Mouse (Mus musculus) intestine, embryonic 16.5 days (tissue): ENCODE data around the gene Slx1b. TPM values are rescaled to one million over a fixed set of nuclear protein-coding genes. Genes with fewer than 3 reads are reported as not detected.

Experiments
- ATAC-seq: fragments of 200-750 bp; cut with Nextera tagmentation; 2 replicates; pipeline ENCODE4 v1.8.0; 2017; ENCODE audit warnings: moderate TSS enrichment, moderate library complexity
- H3K27ac ChIP-seq: fragments of 300-500 bp; sonication (generic); 2 replicates; pipeline ENCODE4 v1.5.1; 2014; ENCODE audit warnings: mild to moderate bottlenecking, low read length
- H3K27me3 ChIP-seq: fragments of 300-500 bp; sonication (generic); replicated peaks from 2 replicates; pipeline ENCODE4 v1.6.1; 2014; ENCODE audit warnings: low read length, control low read depth, mixed read lengths; ENCODE audit not compliant: control insufficient read depth, insufficient read depth
- H3K36me3 ChIP-seq: fragments of 300-500 bp; sonication (generic); 2 replicates; pipeline ENCODE4 v1.6.1; 2014; ENCODE audit warnings: low read length, control low read depth; ENCODE audit not compliant: control insufficient read depth, insufficient read depth
- H3K4me1 ChIP-seq: fragments of 300-500 bp; sonication (generic); 2 replicates; pipeline ENCODE4 v1.6.1; 2014; ENCODE audit warnings: low read length, control low read depth, mixed read lengths; ENCODE audit not compliant: control insufficient read depth, insufficient read depth
- H3K4me2 ChIP-seq: fragments of 300-500 bp; sonication (generic); 2 replicates; pipeline ENCODE4 v1.6.1; 2014; ENCODE audit warnings: low read depth, low read length, control low read depth
- H3K4me3 ChIP-seq: fragments of 300-500 bp; sonication (generic); 2 replicates; pipeline ENCODE4 v1.5.1; 2014; ENCODE audit warnings: mild to moderate bottlenecking, low read length
- H3K9ac ChIP-seq: fragments of 300-500 bp; sonication (generic); 2 replicates; pipeline ENCODE4 v1.6.1; 2014; ENCODE audit warnings: low read depth, low read length
- H3K9me3 ChIP-seq: fragments of 300-500 bp; sonication (generic); 2 replicates; pipeline ENCODE4 v1.6.1; 2016; ENCODE audit warnings: low read length, control low read depth; ENCODE audit not compliant: control insufficient read depth
- WGBS: fragments of 180-500 bp; shearing (Covaris S2); extraction: QIAGEN DNeasy Blood & Tissue Kit; methylation state at CpG from one replicate; pipeline ENCODE4 v1.1.7; 2014; 5-methylcytosine and 5-hydroxymethylcytosine counted together
- polyA plus RNA-seq: library from polyadenylated mRNA; unstranded; fragments of >200 nt; fragmentation: Nextera tagmentation; extraction: Ambion mirVana; gene quantifications from 2 replicates; pipeline ENCODE4 v1.2.1, GENCODE M21; 2015

Gene Slx1b
- polyA plus RNA-seq, 1 experiment from 2014 or later, result 8.9 TPM

GRCm38 (mm10) chr7:126670152-126670551 is 25.4 kb downstream of the Slx1b start:
- Histone ChIP-seq H3K4me2 (no peak overlapping the region), H3K4me3 (no peak overlapping the region), H3K36me3 (peaks cover 8% of the 10 kb centered on the region; the same call in 1 of the 2 replicates), H3K27me3 (no peaks in the 10 kb centered on the region), H3K9me3 (no peaks in the 10 kb centered on the region), H3K27ac (no peak overlapping the region), H3K4me1 (peaks cover 16% of the 10 kb centered on the region), H3K9ac (no peak overlapping the region)
- WGBS, result 82% methylated on average over 3 of the region's 3 CpGs
- no peak for ATAC-seq

DNA sequence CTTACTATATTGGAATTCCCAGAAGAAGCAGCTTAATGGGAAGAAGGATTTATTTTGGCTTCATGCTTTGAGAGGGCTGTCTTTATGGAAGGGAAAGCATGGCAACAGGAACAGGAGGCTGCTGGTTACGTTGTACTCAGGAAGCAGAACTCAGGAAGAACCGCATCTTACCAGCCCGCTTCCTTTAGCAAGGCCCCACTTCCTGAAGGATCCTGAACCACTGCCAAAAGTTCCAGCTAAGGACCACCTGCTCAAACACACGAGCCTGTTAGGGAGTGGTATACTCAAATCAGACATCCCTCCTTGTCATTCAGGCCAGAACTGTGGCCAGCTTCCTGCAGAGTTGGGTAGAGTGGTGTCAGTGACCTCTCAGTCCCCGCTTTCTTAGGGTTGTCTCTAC is 27.1 kb downstream of the Slx1b start:
- Histone ChIP-seq H3K4me1 (peaks cover 30% of the 10 kb centered on the region), H3K9ac (no peak overlapping the region; the same call in 1 of the 2 replicates), H3K9me3 (no peaks in the 10 kb centered on the region), H3K36me3 (peaks cover 8% of the 10 kb centered on the region; the same call in 1 of the 2 replicates), H3K27me3 (no peaks in the 10 kb centered on the region), H3K4me3 (no peak overlapping the region), H3K27ac (peak overlapping the region; percentile 69), H3K4me2 (no peak overlapping the region)
- no peak for ATAC-seq
- WGBS, result 68% methylated on average over 5 of the region's 5 CpGs

GRCm38 (mm10) chr7:126667495-126668090 is 28.0 kb downstream of the Slx1b start:
- ATAC-seq, result peak; percentile 61
- Histone ChIP-seq H3K4me3 (no peak overlapping the region), H3K9ac (no peak overlapping the region), H3K27ac (peak overlapping the region; percentile 69), H3K4me2 (no peak overlapping the region), H3K27me3 (no peaks in the 10 kb centered on the region), H3K9me3 (no peaks in the 10 kb centered on the region), H3K36me3 (peaks cover 2% of the 10 kb centered on the region; the same call in 1 of the 2 replicates), H3K4me1 (peaks cover 33% of the 10 kb centered on the region)
- 72% methylated on average over 9 of the region's 9 CpGs for WGBS

GRCm38 (mm10) chr7:126665269-126665668 is 30.3 kb downstream of the Slx1b start:
- 88% methylated on average over 3 of the region's 3 CpGs for WGBS
- Histone ChIP-seq H3K4me3 (no peak overlapping the region), H3K27ac (peak overlapping the region; percentile 39), H3K4me1 (peaks cover 33% of the 10 kb centered on the region), H3K9ac (no peak overlapping the region), H3K4me2 (no peak overlapping the region), H3K9me3 (no peaks in the 10 kb centered on the region), H3K27me3 (no peaks in the 10 kb centered on the region), H3K36me3 (no peaks in the 10 kb centered on the region; the same call in 1 of the 2 replicates)
- peak; percentile 14; the same call in 1 of the 2 replicates for ATAC-seq

DNA sequence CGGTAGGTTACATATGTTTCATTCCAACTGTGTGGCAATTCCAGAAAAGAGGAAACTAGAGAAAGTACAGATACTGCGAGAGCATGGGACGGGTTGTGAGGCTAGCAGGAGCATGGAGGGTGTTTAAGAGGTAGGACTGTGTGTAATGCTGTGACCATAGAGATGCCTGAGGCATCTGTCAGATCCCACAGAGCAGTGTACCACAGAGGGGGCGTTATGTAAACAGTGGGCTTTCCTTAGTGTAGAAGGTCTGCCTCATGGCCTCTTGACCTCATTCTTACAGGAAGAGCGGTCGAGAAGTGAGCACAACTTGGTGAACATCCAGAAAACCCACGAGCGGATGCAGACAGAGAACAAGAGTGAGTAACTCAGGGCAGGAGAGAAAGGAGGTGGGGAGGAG is 31.9 kb downstream of the Slx1b start:
- no peaks in the 10 kb centered on the region for H3K27me3 ChIP-seq
- ATAC-seq, result peak; percentile 47
- no peaks in the 10 kb centered on the region for H3K9me3 ChIP-seq
- WGBS, result 57% methylated on average over 8 of the region's 8 CpGs
- no peak overlapping the region for H3K9ac ChIP-seq
- H3K4me3 ChIP-seq, result no peak overlapping the region
- peak overlapping the region; percentile 49; the same call in 1 of the 2 replicates for H3K27ac ChIP-seq
- H3K4me2 ChIP-seq, result no peak overlapping the region
- H3K36me3 ChIP-seq, result no peaks in the 10 kb centered on the region; the same call in 1 of the 2 replicates
- peaks cover 30% of the 10 kb centered on the region for H3K4me1 ChIP-seq

DNA sequence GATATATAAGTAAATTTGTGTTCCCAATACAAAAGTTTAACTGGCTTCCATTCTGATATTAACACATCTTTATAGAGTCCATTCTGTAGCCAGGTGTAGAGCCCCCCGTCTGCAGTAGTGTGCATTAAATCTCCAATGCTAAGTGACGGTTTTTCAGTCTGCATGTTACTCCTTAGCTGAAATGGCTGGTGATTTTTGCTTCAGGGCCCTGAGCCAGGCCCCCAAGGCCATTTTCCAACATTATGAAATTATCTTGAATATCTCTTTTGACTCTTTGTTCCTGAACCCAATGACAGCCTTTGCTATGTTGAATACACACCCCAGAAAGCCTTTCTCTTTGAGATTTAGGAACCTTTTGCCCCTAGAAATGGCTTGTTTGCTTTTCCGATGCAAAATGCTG is 35.8 kb downstream of the Slx1b start:
- Histone ChIP-seq H3K4me1 (peaks cover 15% of the 10 kb centered on the region; the same call in 1 of the 2 replicates), H3K9me3 (no peaks in the 10 kb centered on the region), H3K4me2 (no peak overlapping the region), H3K4me3 (no peak overlapping the region), H3K36me3 (no peaks in the 10 kb centered on the region; the same call in 1 of the 2 replicates), H3K27me3 (no peaks in the 10 kb centered on the region), H3K27ac (no peak overlapping the region), H3K9ac (no peak overlapping the region)
- no peak for ATAC-seq
- 89% methylated on average over 3 of the region's 3 CpGs for WGBS

- ATAC-seq, result peak; percentile 81
- no peak overlapping the region for H3K4me2 ChIP-seq
- WGBS, result 65% methylated on average over 1 of the region's 1 CpGs
- no peaks in the 10 kb centered on the region for H3K4me1 ChIP-seq
- no peaks in the 10 kb centered on the region for H3K9me3 ChIP-seq
- H3K4me3 ChIP-seq, result no peak overlapping the region
- H3K9ac ChIP-seq, result no peak overlapping the region
- no peak overlapping the region for H3K27ac ChIP-seq
- no peaks in the 10 kb centered on the region for H3K27me3 ChIP-seq
- H3K36me3 ChIP-seq, result no peaks in the 10 kb centered on the region
Observed at GRCm38 (mm10) chr7:126657522-126657921, 38.1 kb downstream of the Slx1b start.

DNA sequence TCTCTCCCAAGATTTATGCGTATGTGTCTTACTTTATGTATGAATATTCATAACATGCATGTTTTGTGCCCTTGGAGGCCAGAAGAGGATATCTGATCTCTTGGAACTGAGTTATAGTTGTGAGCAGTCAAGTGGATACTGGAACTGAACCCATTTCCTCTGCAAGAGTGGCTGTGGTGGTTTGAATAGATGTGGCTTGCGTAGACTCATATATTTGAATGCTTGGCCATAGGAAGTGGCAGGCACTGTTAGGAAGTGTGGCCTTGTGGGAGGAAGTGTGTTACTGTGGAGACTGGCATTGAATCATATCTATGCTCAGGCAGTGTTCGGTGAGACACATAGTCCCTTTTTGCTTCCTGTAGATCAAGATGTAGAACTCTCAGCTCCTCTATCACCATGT is 39.9 kb downstream of the Slx1b start:
- Histone ChIP-seq H3K27me3 (no peaks in the 10 kb centered on the region), H3K36me3 (no peaks in the 10 kb centered on the region), H3K4me2 (no peak overlapping the region), H3K9ac (no peak overlapping the region), H3K9me3 (no peaks in the 10 kb centered on the region), H3K4me1 (no peaks in the 10 kb centered on the region; the same call in 1 of the 2 replicates), H3K27ac (no peak overlapping the region), H3K4me3 (no peak overlapping the region)
- WGBS, result 87% methylated on average over 3 of the region's 3 CpGs
- ATAC-seq, result no peak

DNA sequence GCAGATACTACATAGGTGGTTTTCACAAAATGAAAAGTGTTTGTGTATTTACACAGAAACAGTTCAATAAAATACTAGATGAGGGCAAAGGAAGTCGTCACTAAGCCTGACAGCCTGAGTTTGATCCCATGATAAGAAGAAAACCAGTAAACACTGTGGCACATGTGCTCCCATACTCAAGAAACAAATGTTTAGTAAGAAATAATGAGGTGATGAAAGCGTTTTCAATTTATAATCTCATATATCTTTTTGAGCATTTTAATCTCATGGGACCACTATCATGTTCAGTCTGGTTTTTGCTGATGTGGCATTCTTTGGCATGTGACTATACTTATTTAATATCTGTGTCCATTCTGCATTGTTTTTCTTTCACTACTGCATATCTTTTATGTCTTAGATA is 41.6 kb downstream of the Slx1b start:
- no peak overlapping the region for H3K4me2 ChIP-seq
- no peak overlapping the region for H3K4me3 ChIP-seq
- H3K4me1 ChIP-seq, result peaks cover 8% of the 10 kb centered on the region
- whole genome bisulfite sequencing, result 79% methylated on average over 2 of the region's 2 CpGs
- H3K9me3 ChIP-seq, result no peaks in the 10 kb centered on the region
- no peak overlapping the region for H3K9ac ChIP-seq
- H3K36me3 ChIP-seq, result no peaks in the 10 kb centered on the region
- H3K27ac ChIP-seq, result no peak overlapping the region
- no peaks in the 10 kb centered on the region for H3K27me3 ChIP-seq
- ATAC-seq, result no peak

GRCm38 (mm10) chr7:126650852-126651251 is 44.7 kb downstream of the Slx1b start:
- H3K36me3 ChIP-seq, result no peaks in the 10 kb centered on the region
- H3K27me3 ChIP-seq, result no peaks in the 10 kb centered on the region
- 36% methylated on average over 2 of the region's 2 CpGs for WGBS
- no peaks in the 10 kb centered on the region for H3K9me3 ChIP-seq
- H3K4me1 ChIP-seq, result peaks cover 8% of the 10 kb centered on the region
- no peak overlapping the region for H3K9ac ChIP-seq
- H3K27ac ChIP-seq, result no peak overlapping the region
- H3K4me3 ChIP-seq, result no peak overlapping the region
- ATAC-seq, result peak; percentile 88
- H3K4me2 ChIP-seq, result no peak overlapping the region
